Comparison of ENCODE assay signal across 22 mouse cellular contexts in genomic region chr8:106974754-106975153, GRCm38 (mm10). TPM values are rescaled to one million over a fixed set of nuclear protein-coding genes. Genes with fewer than 3 reads are reported as not detected.
A peak's percentile ranks its signal among the peaks of the same experiment; 100 is the strongest.
DNase-seq lines count a peak whose midpoint lies in the region; ATAC-seq lines count a peak whose summit lies in the region.
"Had no signal": no experiment of that assay in that cellular context is flagged by ENCODE, and none has a peak within 500 bp of the region (broad histone marks: within the 10 kb centered on the region; RNA-seq: fewer than 3 reads in every experiment).

No protein-coding gene starts in this region.

- H3K27me3 ChIP-seq in embryonic facial prominence, embryonic 12.5 days, result no peaks in the 10 kb centered on the region
- no peaks in the 10 kb centered on the region for H3K27me3 ChIP-seq in embryonic facial prominence, embryonic 10.5 days (replicated peaks; ENCODE audit: low read depth, poor library complexity, severe bottlenecking)
- H3K27me3 ChIP-seq in intestine, embryonic 16.5 days (replicated peaks; ENCODE audit: control insufficient read depth, insufficient read depth, low read length), result no peaks in the 10 kb centered on the region
- H3K27me3 ChIP-seq: heart, embryonic 13.5 days; limb, embryonic 12.5 days; liver, embryonic 15.5 days; neural tube, embryonic 12.5 days had no signal

- H3K4me3 ChIP-seq in embryonic facial prominence, embryonic 12.5 days, result no peak overlapping the region
- H3K4me3 ChIP-seq in embryonic facial prominence, embryonic 10.5 days, result no peak overlapping the region
- no peak overlapping the region for H3K4me3 ChIP-seq in intestine, embryonic 16.5 days (ENCODE audit: low read length)
- H3K4me3 ChIP-seq: forebrain, embryonic 13.5 days; heart, embryonic 13.5 days; hindbrain, embryonic 13.5 days; left cerebral cortex, adult 2 months; limb, embryonic 12.5 days; liver, embryonic 15.5 days; midbrain, embryonic 10.5 days; neural tube, embryonic 12.5 days had no signal

- no peak for ATAC-seq in embryonic facial prominence, embryonic 12.5 days (ENCODE audit: insufficient number of reproducible peaks, insufficient read depth, low FRiP score, low TSS enrichment)
- no peak for ATAC-seq in intestine, embryonic 16.5 days
- ATAC-seq: forebrain, embryonic 13.5 days had no signal

- H3K9me3 ChIP-seq in embryonic facial prominence, embryonic 12.5 days, result no peaks in the 10 kb centered on the region
- no peaks in the 10 kb centered on the region for H3K9me3 ChIP-seq in embryonic facial prominence, embryonic 10.5 days
- no peaks in the 10 kb centered on the region for H3K9me3 ChIP-seq in intestine, embryonic 16.5 days (ENCODE audit: control insufficient read depth, low read length)
- H3K9me3 ChIP-seq: forebrain, embryonic 13.5 days; heart, embryonic 13.5 days; hindbrain, embryonic 13.5 days; limb, embryonic 12.5 days; liver, embryonic 15.5 days; midbrain, embryonic 10.5 days; neural tube, embryonic 12.5 days had no signal

- no peaks in the 10 kb centered on the region for H3K36me3 ChIP-seq in embryonic facial prominence, embryonic 12.5 days
- H3K36me3 ChIP-seq in embryonic facial prominence, embryonic 10.5 days (replicated peaks), result no peaks in the 10 kb centered on the region
- H3K36me3 ChIP-seq in intestine, embryonic 16.5 days (ENCODE audit: control insufficient read depth, insufficient read depth, low read length), result no peaks in the 10 kb centered on the region
- H3K36me3 ChIP-seq: heart, embryonic 13.5 days; hindbrain, embryonic 13.5 days; limb, embryonic 12.5 days; liver, embryonic 15.5 days; midbrain, embryonic 10.5 days; neural tube, embryonic 12.5 days had no signal

- 0 out of 2 replicates have a peak, but pooled peaks cover 2% of the 10 kb centered on the region for H3K4me1 ChIP-seq in embryonic facial prominence, embryonic 12.5 days
- H3K4me1 ChIP-seq in embryonic facial prominence, embryonic 10.5 days, result peaks cover 2% of the 10 kb centered on the region; the same call in 1 of the 2 replicates
- H3K4me1 ChIP-seq in intestine, embryonic 16.5 days (ENCODE audit: control insufficient read depth, insufficient read depth, low read length), result peaks cover 3% of the 10 kb centered on the region; the same call in 1 of the 2 replicates
- H3K4me1 ChIP-seq: limb, embryonic 12.5 days; neural tube, embryonic 12.5 days had no signal

- no peak for DNase-seq in embryonic facial prominence, embryonic 10.5 days (ENCODE audit: low spot score)
- peak; percentile 66 for DNase-seq in CD4-positive helper T cell, adult 2 months (ENCODE audit: low read depth, low spot score)
- DNase-seq in R1 (ENCODE audit: low read depth, low spot score), result peak; percentile 78
- peak; percentile 43 for DNase-seq in induced T-regulatory cell, adult 2 months (ENCODE audit: low read depth)
- no peak for DNase-seq in embryo, embryonic 10 days (ENCODE audit: low spot score)
- no peak for DNase-seq in cerebellum, postnatal 14 days
- DNase-seq: cerebellum, adult 9-11 months; gastrocnemius, postnatal 10 days; heart, adult 11 months; kidney, adult 9 months; layer of hippocampus, adult 9-11 months had no signal

- H3K27ac ChIP-seq in embryonic facial prominence, embryonic 12.5 days, result 0 out of 2 replicates have a peak overlapping the region, but pooled peaks have one; percentile 60
- H3K27ac ChIP-seq in embryonic facial prominence, embryonic 10.5 days (replicated peaks), result no peak overlapping the region
- no peak overlapping the region for H3K27ac ChIP-seq in intestine, embryonic 16.5 days (ENCODE audit: low read length)
- H3K27ac ChIP-seq: forebrain, embryonic 13.5 days; heart, embryonic 13.5 days; hindbrain, embryonic 13.5 days; left cerebral cortex, adult 2 months; limb, embryonic 12.5 days; liver, embryonic 15.5 days; macrophage; midbrain, embryonic 10.5 days; neural tube, embryonic 12.5 days had no signal

- no peak overlapping the region for H3K4me2 ChIP-seq in embryonic facial prominence, embryonic 12.5 days (replicated peaks)
- H3K4me2 ChIP-seq in intestine, embryonic 16.5 days (ENCODE audit: low read depth, low read length), result no peak overlapping the region
- H3K4me2 ChIP-seq: forebrain, embryonic 13.5 days; heart, embryonic 13.5 days; hindbrain, embryonic 13.5 days; limb, embryonic 12.5 days; liver, embryonic 15.5 days; neural tube, embryonic 12.5 days had no signal

- no peak overlapping the region for H3K9ac ChIP-seq in embryonic facial prominence, embryonic 12.5 days
- no peak overlapping the region for H3K9ac ChIP-seq in intestine, embryonic 16.5 days (ENCODE audit: low read depth, low read length)
- H3K9ac ChIP-seq: forebrain, embryonic 13.5 days; heart, embryonic 13.5 days; hindbrain, embryonic 13.5 days; limb, embryonic 12.5 days; liver, embryonic 15.5 days; neural tube, embryonic 12.5 days had no signal

- 57% methylated on average over 7 of the region's 7 CpGs for WGBS in embryonic facial prominence, embryonic 12.5 days
- WGBS in embryonic facial prominence, embryonic 10.5 days, result 77% methylated on average over 7 of the region's 7 CpGs
- 79% methylated on average over 7 of the region's 7 CpGs for WGBS in intestine, embryonic 16.5 days

RNA-seq across cellular contexts. Expression of gene Sntb2, which starts 39.2 kb away (rescaled TPM):
- polyA plus RNA-seq in embryonic facial prominence, embryonic 12.5 days (2016; fragmentation: Nextera tagmentation; extraction: Ambion mirVana), result 18.4 and 21.4 TPM in 2 replicates
- polyA plus RNA-seq in embryonic facial prominence, embryonic 10.5 days (2016; fragmentation: Nextera tagmentation; extraction: Ambion mirVana), result 11.6 and 12.3 TPM in 2 replicates
- 8.5 and 9.1 TPM in 2 replicates for polyA plus RNA-seq in intestine, embryonic 16.5 days (2015; fragmentation: Nextera tagmentation; extraction: Ambion mirVana)

RNA-seq across cellular contexts. Expression of gene Vps4a, which starts 56.3 kb away (rescaled TPM):
- polyA plus RNA-seq in embryonic facial prominence, embryonic 12.5 days (2016; fragmentation: Nextera tagmentation; extraction: Ambion mirVana), result 85.0 and 87.7 TPM in 2 replicates
- 65.7 and 66.0 TPM in 2 replicates for polyA plus RNA-seq in embryonic facial prominence, embryonic 10.5 days (2016; fragmentation: Nextera tagmentation; extraction: Ambion mirVana)
- 53.9 and 56.9 TPM in 2 replicates for polyA plus RNA-seq in intestine, embryonic 16.5 days (2015; fragmentation: Nextera tagmentation; extraction: Ambion mirVana)

Comparison
In these comparisons a context has a peak if more than half of its experiments do, and no peak if none do; other contexts are left out.
1. DNase-seq: peak in CD4-positive helper T cell, adult 2 months (single experiment), R1 (single experiment) and induced T-regulatory cell, adult 2 months (single experiment); none in embryonic facial prominence, embryonic 10.5 days (single experiment), embryo, embryonic 10 days (single experiment) and cerebellum, postnatal 14 days (0 of 2).